Mouse (Mus musculus) spleen, adult 2 months (tissue): ENCODE results near the gene Znrd1as.

Experiments used
- CTCF ChIP-seq: fragments of 200-500 bp; IDR thresholded peaks from 2 replicates; pipeline ENCODE4 v1.5.1; 2011; ENCODE audit warnings: mild to moderate bottlenecking, inconsistent platforms; ENCODE audit not compliant: insufficient read depth, insufficient read length, insufficient replicate concordance; ENCODE audit errors: extremely low read depth
- POLR2A ChIP-seq: fragments of 200-500 bp; IDR thresholded peaks from 2 replicates; pipeline ENCODE4 v1.6.1; 2011; ENCODE audit warnings: low read depth, low read length, inconsistent platforms

DNA sequence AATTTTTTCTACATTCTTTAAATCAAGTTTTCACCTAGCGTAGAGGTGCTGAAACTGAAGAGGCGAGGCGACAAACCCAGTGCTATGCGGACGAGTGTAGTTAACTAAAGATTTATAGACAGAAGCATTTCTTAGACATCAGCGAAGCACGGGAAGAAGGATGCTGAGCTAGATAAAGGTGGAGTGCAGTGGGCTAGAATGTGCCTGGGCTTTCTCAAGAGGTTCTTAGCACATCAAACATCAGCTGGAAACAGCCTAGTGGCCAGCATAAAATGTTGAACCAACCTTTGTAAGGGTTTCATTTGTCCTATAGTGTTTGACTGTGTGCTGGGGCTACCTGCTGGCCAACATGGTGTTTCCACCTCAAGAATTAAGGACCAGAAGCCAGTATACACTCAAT is 42.5 kb downstream of the Znrd1as start, which contains the start of gene Zfp57:
- no peak for TF ChIP-seq CTCF
- no peak for TF ChIP-seq POLR2A
